Mouse (Mus musculus): ENCODE measurements around the gene 3110082J24Rik. TPM values are rescaled to one million over a fixed set of nuclear protein-coding genes. Genes with fewer than 3 reads are reported as not detected.
A peak's percentile ranks its signal among the peaks of the same experiment; 100 is the strongest.

3110082J24Rik gene
- total RNA-seq (2021), result not detected
- not detected in 2 replicates for polyA plus RNA-seq (2012; rRNA removed)
- long read RNA-seq, result 0 reads

DNA sequence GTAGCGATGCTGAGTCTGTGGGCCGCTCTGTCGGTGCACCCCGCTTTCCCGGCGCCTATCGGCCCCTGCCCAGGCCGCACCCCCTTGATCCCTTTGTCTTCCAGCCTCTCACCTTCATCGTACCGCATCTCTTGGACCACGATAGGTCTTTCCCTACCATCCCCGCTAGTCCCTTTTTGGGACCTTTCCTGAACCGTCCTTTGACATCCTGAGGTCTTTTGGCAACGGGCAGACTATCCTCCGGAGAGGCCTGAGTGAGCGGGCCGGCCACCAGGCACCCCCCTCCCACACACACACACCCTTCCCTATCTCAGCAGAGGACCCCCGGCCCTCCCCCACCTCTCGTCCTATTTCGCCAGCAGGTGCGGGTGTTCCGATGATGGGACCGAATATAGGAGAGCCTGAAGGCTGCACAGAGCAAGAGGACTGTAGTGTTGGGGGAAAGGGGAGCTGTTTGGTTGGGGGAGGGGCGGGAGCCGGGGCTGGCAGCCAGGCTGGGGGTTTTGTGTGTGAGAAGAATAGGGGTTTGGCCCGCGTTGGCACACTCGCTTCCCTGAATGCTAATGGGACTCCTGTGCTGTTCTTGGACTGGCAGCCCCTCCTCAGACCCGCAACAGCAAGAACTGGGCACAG is at the start of gene 3110082J24Rik:
Gene 3110082J24Rik, minus strand, starts transcription at position 419 of the 633 bp plus-strand sequence.
- no peak for DNase-seq

DNA sequence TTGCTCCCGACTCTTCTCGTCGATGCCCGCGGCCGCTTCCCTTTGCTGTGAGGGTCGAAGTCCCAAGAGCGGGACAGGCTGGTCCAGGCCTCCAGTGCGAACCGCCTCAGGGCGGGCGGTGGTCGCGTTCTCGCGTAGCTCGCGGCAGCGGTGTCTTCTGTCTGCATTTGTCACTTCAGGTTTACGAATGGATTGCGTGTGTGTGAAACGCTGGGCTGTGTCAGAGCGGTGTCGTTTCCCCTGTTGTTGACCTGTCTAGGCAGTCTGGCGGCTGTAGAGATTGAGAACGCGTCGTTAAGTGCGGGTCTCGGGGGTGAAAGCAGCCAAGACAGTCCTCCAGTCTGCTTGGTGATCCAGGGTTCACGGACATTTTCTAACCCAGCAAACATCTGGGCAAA is 49.5 kb upstream of the 3110082J24Rik start:
- peak; percentile 57 for DNase-seq

DNA sequence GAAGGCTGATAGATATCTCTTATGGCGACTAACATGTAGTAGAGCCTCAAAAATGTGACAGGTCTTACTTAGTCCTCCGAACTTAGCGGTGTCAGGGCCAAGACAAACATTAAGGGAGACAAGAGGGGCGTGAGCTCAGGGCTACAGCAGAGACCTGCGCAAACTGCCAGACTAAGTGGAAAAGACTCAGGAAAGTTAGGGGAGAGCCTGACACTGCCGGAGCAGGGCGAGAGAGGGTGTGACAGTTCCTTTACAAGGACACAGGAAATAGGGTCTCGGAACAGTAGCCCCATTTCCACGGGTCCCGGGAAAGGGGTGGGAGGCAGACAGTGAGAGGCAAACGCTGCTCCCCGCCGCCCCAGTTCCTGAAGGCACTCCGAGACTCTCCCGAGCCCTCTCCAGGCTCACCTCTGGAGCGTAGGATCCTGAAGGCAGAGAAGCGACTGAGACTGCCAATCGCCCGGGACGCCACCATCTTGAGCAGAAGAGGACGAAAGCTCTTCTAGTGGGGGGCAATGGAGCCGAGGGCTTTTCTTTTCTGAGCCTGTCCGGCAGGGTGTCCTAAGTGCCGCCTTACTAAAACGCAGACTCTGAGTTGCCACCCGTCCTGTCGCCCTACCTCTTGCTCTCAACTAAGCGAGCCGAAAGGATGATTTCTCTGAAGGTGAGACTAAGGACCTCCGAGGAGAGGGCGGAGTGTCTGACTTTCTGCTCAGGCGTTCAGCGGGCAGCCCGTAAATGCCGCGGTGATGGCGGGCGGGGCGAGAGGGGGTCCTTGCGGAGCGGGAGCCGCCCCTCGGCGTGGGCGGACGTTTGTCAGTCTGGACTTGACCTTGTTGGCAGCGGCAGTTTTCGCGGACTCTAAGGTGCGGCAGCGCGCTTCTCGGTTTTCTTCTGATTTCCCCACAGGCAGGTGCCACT is 48.8 kb upstream of the 3110082J24Rik start, which contains the start of the genes Hadha and Hadhb:
Gene Hadha, minus strand, starts transcription at position 689 of the 921 bp plus-strand sequence.
Gene Hadhb, plus strand, starts transcription at position 775 of the 921 bp plus-strand sequence.
- peak; percentile 94 for DNase-seq

DNA sequence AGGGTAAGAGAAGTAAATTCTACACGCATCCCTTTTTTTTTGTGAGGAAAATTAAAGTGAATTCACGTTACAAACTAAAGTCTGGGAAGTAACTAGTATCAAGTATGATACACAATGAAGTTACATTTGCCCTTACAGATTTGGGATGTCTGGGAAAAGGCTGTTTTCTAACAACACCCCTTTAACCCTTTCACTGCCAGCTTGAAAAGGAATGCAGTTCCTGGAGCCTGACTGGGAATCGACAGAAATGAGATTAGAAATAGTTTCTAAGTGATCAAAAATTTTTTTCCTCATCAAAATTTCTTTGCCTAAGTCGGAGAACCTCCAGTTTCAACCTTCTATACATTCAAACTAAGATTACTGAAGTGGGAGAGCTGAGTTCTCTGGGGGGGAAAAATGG is 48.1 kb upstream of the 3110082J24Rik start:
- DNase-seq, result no peak

DNA sequence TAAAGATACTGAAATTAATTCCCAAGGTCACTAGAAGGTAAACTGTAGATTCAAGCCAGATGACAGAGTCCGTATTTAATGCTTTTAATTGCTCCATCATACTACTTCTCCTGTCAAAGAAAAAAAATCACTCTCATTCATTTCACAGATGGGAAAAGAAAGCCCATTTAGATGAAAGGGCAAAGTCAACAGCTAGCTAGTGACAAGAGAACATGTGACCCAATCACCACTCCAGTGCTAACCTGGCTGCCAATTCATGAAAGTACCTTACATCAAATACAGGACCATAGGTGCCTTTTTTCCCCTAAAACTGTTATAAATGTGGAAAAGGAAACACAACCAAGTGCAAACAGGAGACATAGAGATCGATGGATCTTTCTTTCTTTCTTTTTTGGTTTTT is 47.3 kb upstream of the 3110082J24Rik start:
- DNase-seq, result no peak

DNA sequence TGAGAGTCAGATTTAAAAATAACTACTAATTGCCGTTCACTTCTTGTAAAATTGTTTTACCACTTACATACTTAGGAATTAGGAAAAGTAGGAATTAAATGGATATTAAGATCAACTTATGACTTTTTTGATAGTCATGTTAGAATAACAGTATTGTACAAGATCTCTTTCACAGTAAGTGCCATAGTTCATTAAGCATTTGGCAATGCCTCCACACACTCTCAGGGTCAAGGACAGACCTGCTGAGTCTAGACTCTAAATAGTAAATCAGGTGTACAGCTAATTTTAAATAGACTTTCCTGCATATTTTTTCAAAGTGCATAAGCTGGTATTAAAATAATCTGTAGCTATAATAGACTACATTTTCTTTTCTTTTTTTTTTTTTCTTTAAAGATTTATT is 46.5 kb upstream of the 3110082J24Rik start:
- DNase-seq, result no peak

DNA sequence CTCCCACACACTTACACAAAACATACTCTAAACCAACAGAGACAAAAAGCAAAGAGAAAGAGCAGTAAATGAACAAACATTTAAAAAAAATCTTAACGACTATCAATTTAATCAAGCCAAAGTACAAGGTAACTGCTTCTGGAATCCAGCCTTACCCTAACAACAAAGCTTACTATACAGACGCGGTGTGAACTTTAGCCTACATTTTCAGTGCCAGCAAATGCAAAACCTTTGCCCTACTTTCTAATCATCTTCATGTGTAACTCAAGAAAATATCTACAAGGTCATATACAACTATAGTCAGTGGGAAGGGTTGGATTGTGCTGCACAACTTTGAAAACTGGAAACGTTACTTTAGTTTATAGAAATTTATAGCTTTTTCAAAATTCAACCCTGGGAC is 46.1 kb upstream of the 3110082J24Rik start:
- DNase-seq, result peak; percentile 32

DNA sequence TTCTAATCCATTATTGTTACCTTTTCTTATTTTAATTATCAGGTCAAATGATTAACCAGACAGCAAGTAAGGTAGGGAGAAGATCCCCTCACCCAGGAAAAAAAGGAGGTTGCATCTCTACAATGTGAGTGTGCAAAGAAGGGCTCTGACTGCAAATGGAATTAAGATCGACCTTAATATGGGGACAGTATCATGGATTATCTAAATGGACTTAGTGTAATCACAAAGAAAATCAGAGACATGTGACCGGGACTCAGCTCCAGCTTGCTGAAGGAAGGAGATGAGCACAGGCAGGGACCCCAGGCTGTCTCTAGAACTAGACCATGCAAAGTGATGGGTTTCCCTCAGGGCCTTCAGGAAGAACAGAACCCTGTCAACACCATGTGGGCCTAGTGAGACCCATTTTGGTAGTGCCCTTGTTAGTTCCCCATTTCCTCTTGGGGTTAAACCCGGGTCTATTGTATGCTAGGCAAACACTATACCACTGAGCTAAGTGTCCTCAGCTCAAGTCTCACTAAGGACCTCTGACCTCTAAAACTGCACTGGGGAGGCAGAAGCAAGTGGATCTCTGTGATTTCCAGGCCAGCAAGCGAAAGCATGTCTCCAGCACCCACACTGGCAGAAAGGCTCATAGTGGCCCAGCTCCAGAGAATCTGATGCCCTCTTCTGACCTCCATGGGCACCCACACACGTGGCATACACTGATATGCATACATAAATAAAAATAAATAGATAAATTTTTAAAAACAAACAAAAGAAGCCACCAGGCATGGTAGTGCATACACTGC is 42.4 kb upstream of the 3110082J24Rik start:
- no peak for DNase-seq

DNA sequence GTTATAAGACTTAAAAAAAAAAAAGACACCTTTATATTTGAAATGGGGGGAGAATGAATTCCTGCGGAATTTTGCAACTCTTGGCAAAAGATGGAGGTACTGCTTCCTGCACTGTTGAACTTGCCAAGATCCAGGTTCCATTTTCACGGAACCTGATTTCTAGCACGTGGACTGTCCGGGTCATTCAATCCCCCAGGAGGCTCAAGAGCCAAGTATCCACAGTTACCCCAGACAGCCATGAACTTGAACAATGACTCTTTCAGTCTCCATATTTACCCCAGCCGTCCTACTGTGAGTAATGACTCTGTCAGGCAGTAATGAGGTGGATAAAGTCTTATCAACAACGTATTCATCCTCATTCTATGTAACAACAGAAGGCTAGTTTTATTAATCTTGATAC is 40.6 kb upstream of the 3110082J24Rik start:
- no peak for DNase-seq

DNA sequence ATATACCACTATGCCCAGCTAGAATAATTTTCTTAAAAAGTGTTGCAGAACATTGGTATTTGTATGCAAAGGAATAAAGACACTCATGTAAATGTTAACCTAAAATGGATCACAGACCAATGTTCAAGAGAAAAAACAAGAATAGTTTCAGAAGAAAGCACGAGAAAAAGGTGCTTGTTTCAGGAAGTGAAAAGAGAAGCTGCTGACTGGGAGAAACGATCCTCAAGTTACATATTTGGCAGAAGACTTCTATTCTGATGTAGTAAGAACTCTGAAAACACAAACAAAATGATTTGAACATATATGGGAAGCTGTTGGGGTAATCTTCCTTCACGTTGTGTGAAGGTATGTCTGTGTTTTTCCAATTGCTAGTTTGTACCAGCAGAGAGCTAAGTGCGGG is 32.3 kb upstream of the 3110082J24Rik start:
- no peak for DNase-seq

DNA sequence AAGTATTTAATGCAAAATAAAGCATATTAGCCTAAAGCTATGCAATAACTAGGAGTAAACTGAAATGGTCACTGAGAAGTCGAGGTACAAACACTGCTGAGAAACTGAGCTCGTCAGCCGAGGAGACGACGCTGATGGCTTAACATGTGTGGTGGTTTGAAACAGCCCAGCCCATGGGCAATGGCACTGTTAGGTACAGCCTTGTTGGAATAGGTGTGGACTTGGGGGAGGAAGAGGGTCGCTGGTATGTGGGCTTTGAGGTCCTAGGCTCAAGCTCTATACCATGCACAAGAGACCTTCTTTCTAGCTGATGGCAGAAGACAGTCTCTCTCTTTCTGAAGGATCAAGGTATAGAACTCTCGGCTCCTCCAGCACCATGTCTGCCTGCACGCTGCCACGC is 31.4 kb upstream of the 3110082J24Rik start:
- DNase-seq, result no peak

DNA sequence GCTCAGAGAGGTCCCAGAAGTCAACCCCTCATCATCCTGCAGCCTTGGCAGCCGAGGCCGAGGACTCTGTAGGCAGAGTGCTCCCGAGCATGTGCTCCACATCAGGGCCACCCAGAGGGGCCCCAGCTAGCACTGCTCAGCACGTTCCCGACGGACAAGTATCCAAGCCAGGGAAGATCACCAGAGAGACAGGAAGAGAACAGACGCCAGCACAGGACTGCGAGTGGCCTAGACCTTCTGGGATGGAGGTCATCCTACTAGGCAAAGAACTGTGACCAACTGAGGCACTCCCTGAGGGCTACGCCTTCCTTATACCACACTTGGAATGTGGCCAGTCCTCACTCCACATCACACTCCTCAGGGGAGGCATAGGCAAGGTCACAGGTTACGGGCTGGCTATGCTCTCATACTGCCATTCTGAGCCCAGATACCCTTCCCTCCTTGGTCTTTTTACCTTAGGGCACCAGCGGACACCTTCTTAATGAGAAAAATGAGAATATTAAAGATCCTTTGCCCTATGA is 29.9 kb upstream of the 3110082J24Rik start:
- no peak for DNase-seq

DNA sequence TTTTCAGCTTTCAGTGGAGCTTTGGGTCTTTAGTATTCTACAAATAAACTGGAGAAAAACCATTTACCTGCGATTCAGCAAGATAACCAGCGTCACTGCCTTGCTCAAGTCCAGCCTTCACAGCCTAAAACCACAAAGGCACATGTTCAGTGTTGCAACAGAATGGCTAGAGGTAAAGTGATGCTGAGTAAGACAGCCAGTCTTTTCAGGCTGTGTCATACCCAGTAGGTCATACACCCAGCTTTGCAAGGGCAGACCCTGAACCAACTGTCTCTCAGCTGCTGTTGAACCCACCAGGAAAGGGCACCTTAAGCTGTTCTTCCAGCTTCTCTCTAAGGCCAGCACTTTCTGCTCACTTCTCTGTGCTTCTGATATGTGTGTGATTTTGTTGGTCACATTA is 26.3 kb upstream of the 3110082J24Rik start:
- DNase-seq, result no peak

DNA sequence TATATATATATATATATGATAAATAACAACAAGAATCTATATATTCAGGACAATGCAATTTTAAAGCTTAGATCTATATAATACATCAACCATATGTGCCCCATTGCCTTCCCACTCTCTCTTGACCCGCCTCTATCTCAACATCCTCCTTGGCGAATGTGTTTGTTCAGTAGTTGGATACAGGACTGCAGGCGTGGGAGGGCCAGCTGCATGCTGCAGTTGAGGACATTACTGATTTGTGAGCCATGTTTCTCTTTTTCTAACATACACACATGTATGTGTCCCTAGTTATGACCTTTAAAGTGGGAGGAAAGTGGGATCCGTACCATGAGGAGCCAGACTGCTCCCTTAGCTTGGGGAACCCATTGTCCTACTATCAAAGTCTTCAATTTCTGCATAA is 25.4 kb upstream of the 3110082J24Rik start:
- no peak for DNase-seq

DNA sequence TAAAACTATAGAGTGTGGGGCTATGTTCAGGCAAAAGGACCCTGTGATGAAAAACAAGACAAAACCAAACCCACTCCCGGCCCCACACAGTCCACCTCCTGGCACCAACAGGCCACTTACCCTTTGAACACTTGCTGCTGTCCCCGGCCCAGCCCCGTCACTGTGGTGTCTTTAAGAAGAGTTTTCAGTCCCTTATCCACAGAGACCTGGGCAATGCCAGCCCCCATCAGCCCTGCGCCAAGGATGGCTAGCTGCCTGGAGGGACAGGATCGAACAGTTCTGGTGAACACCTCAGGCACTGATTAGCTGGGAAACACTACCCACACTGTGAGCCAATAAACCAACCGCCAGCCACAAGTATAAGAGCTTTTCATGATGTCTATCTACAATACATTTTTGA is 22.8 kb upstream of the 3110082J24Rik start:
- DNase-seq, result no peak

DNA sequence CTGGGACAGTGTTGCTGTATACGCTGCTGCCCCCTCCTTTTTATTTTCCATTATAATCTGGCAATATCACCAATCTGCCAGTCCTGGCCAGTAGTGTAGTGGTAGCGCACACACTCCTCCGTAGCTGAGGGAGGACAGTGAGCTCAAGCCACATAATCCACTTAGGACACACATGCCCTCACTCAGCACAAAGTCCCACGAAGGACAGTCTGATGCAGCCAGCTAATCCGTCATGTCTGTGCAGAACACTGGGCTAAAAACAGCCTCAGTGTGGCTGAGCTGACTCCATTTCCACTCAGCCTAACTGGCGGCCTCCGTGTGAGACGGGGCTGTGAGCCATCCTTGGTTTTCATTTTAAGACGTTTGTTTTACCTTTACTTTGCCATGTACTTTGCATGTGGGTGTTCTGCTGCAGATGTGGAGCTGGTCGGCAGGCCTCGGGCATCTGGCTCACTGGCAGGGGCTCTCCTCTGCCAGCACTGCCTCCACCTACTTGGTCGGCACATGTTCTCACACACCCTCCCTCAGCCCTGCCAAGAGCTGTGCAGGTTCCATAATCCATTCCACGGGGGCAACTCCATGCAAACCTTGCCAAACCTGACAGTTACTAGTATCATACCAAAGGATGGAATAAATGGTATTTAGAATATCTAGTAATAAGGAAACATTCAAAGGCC is 22.2 kb upstream of the 3110082J24Rik start:
- DNase-seq, result no peak

DNA sequence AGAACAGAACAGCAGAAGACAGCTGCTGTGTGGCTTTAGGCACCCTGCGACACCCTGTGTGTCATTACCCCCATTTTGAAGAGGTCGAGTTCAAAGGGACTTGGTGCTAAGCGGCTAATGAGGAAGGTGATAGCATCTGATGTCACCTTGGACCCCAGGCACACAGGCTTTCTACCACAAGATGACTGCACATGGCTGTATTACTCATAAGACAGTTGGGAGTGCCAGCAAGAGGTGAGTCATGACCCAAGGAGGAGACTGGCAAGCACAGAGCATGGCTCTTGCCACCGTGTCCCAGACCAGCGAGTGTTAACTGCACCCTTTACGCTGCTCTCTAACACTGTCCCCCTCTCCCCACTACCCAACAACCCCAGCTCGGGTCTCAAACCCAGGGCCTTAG is 20.9 kb upstream of the 3110082J24Rik start:
- peak; percentile 79 for DNase-seq

DNA sequence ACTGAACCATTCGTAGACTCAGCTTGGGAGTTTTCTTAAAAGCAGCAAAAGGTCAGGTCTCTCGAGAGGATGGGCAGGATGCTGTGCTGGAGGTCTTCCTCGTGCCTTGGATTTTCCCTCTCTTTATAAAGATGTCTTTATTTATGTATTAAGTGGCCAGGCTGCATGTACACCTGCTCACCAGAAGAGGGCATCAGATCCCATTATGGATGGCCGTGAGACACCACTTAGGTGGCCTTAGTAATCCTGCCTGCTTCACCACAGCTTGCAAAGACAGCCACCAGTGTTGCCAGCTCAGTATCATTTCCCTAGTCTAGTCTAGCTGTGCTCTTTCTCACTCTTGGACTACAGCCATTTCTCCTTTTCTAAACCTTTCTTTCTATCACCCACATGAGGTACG is 19.7 kb upstream of the 3110082J24Rik start:
- no peak for DNase-seq

DNA sequence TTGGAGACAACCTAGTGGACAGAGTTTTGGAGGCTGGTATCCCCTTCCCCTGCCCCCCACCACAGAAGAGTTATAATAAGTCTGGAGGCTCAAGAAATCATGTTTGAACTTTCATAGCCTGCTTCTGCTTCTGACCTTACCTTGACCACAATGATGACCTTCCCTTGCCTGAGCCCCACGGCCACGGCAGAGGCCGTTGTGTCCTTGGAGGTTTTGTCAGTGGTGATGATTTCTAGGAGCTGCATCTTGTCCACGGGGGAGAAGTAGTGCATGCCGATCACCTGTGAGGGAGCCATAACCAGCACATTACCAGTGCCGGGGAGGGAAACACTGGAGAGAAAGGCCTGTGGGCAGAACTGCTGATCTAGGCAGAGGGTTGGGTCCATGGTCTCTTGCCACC is 16.6 kb upstream of the 3110082J24Rik start:
- DNase-seq, result no peak

DNA sequence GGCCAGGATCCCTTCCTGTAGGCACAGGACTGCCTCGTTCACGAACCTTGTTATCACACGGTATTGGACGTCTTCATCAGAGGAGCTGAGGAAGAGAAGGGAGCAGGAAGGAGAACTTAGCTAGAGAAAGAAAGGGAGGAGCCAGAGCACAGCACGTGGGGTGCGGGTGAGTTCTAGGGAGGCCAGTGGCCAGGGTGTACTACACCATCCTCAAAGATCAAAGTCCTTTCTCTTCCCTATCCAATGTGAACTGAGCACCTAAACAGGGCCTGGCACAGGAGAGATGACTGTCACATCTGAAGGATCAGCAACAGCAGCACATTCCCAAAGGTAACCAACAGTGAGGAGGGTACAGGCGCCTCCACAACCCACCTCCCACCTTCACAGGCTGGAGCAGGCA is 14.2 kb upstream of the 3110082J24Rik start:
- DNase-seq, result no peak

DNA sequence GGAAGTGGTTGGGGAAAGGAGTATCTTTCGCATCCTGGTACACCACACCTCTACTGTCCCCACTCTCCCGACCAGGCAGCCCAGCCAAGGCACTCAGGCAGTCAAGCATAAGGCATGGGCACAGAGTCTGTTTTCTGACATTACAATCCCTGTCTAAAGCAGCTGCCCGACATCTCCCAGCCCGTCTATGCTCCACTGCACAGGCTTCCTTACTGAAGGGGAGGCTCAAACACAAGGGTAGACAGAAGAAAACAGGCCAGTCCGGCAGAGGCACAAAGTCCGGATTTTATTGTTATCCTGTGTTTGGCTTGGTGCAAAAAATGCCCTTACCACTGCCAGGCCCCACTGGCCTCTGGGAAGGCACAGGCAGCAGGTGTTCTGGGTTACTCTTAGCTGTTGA is 13.3 kb upstream of the 3110082J24Rik start:
- no peak for DNase-seq

DNA sequence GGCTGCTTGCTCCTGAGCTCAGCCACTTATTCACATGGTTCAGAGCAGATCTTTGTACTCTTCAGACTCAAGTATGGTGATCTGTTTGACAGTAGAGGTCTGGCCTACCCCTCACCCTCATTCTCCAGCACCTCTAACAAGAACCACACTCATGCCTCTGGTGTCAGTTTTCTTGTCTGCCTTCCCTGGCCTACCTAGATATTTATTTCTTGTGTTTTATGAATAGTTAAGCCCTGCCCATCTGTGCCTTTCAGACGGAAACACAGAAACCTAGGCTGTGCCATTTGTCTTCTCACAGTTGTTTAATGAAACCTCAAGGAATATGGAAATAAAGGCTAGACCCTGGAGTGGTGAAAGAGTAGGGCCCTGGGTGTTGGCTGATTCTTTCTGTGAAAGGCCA is 12.1 kb upstream of the 3110082J24Rik start:
- no peak for DNase-seq

Data from adrenal gland, adult 2 months (tissue).